Mouse (Mus musculus): ENCODE measurements around the gene Rin1.

DNA sequence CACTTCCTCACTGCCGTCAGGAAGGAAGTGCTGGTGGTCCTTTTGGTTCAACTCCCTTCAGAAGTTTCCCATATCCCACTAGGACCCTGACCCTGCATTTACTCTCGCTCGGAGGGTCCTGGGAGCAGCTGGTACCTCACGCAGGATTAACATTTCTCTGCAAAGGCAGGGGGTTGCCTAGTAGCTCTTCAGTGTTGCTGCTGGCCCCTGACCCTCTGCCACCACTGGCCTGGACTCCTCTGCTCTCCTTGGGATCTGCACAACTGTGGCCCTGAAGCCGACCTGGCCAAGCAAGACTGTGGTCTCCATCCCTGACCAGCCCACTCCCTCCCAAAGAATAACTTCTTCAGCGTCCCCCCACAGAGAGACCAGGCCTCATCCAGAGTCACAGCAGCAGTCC lies 956 bp upstream of the Rin1 start:
- TF ChIP-seq POLR2A (IDR thresholded peaks at IDR 0.05; ENCODE audit: extremely low read depth, insufficient read depth, low read length) (no peak), CTCF (IDR thresholded peaks at IDR 0.05; ENCODE audit: low read depth, low read length) (no peak)
